Mouse (Mus musculus) liver, adult 2 months (tissue): ENCODE measurements around the gene Mpv17l2. TPM values are rescaled to one million over a fixed set of nuclear protein-coding genes. Genes with fewer than 3 reads are reported as not detected.

ENCODE experiments used
- DNase-seq: peaks from one replicate; pipeline ENCODE4 v3.0.0-alpha.2; 2011; ENCODE audit warnings: low read depth, low spot score; ENCODE audit errors: extremely low read depth
- H3K27ac ChIP-seq: fragments of 200-500 bp; replicated peaks from 2 replicates; pipeline ENCODE4 v1.5.1; 2012; ENCODE audit warnings: low read depth, mild to moderate bottlenecking, control low read depth, inconsistent platforms, low read length; ENCODE audit not compliant: insufficient read depth
- H3K27me3 ChIP-seq: fragments of 200-500 bp; 2 replicates; pipeline ENCODE4 v1.6.1; 2012; ENCODE audit warnings: mild to moderate bottlenecking, moderate library complexity, low read length, inconsistent platforms; ENCODE audit not compliant: control insufficient read depth, insufficient read depth
- H3K36me3 ChIP-seq: fragments of 200-500 bp; 2 replicates; pipeline ENCODE4 v1.6.1; 2012; ENCODE audit warnings: low read length, inconsistent platforms; ENCODE audit not compliant: control insufficient read depth, insufficient read depth
- H3K4me1 ChIP-seq: fragments of 200-500 bp; 2 replicates; pipeline ENCODE4 v1.6.1; 2011; ENCODE audit warnings: low read length; ENCODE audit not compliant: control insufficient read depth, insufficient read depth
- H3K4me3 ChIP-seq: fragments of 200-500 bp; 2 replicates; pipeline ENCODE4 v1.5.1; 2011; ENCODE audit warnings: low read depth, mild to moderate bottlenecking, control low read depth, low read length, moderate library complexity; ENCODE audit not compliant: insufficient read depth
- H3K79me2 ChIP-seq: fragments of 200-500 bp; 2 replicates; pipeline ENCODE4 v1.6.1; 2012; ENCODE audit warnings: inconsistent platforms, mild to moderate bottlenecking, low read length, moderate library complexity; ENCODE audit not compliant: control insufficient read depth, insufficient read depth
- H3K9ac ChIP-seq: fragments of 200-500 bp; 2 replicates; pipeline ENCODE4 v1.6.1; 2012; ENCODE audit warnings: low read depth, mild to moderate bottlenecking, control low read depth, inconsistent platforms, low read length
- CTCF ChIP-seq: fragments of 200-500 bp; IDR thresholded peaks from 2 replicates; pipeline ENCODE4 v1.5.1; 2011; ENCODE audit warnings: low read depth, low read length, control low read depth
- POLR2A ChIP-seq: fragments of 200-500 bp; IDR thresholded peaks from 2 replicates; pipeline ENCODE4 v1.6.1; 2011; ENCODE audit warnings: low read length, control low read depth; ENCODE audit not compliant: insufficient read depth; ENCODE audit errors: extremely low read depth
- WGBS: fragments of 180-500 bp; shearing (Covaris S2); methylation state at CpG from one replicate; pipeline ENCODE4 v1.1.7; 2018; 5-methylcytosine and 5-hydroxymethylcytosine counted together
- polyA plus RNA-seq: library from polyadenylated mRNA; depleted of rRNA; stranded (reverse); fragments of >200 nt; gene quantifications from 2 replicates; pipeline ENCODE4 v1.2.3, GENCODE M21; 2012
- total RNA-seq: library from RNA; depleted of rRNA; stranded (reverse); fragments of >200 nt; gene quantifications from 2 replicates; pipeline ENCODE4 v1.2.3, GENCODE M21; 2014

Gene Mpv17l2
- total and polyA plus RNA-seq, 2 experiments: 13.7 to 33.9 TPM

DNA sequence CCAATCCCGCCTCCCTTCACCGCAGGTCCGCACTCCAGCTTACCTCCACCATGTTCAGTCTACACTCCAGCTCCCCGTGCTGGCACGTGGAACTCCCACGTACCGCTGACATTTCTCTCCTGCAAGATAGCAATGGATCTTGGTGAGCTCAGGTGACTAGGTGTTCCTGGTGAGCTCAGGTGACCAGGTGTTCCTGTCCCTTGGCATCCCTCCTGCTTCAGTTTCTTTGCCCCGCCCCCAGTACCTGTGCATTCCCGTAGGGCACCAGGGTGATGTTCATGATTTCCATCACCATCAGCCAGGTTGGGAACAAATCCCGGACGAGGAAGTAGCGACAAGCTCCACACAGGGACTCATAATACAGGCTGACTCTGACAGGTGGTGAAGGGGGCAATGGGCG lies 3.9 kb upstream of the Mpv17l2 start:
- H3K27me3 ChIP-seq: no peaks in the 10 kb centered on the region
- no peak overlapping the region for H3K4me3 ChIP-seq
- TF ChIP-seq POLR2A: no peak
- no peak for TF ChIP-seq CTCF
- DNase-seq: no peak
- H3K9ac ChIP-seq: no peak overlapping the region
- H3K27ac ChIP-seq: no peak overlapping the region
- peaks cover 16% of the 10 kb centered on the region for H3K4me1 ChIP-seq
- no peaks in the 10 kb centered on the region for H3K36me3 ChIP-seq
- WGBS: 94% methylated on average over 13 of the region's 13 CpGs
- H3K79me2 ChIP-seq: no peaks in the 10 kb centered on the region

GRCm38 (mm10) chr8:70764026-70764425 lies 3.3 kb upstream of the Mpv17l2 start:
- WGBS: 31% methylated on average over 8 of the region's 8 CpGs
- Histone ChIP-seq H3K4me3 (peak overlapping the region; percentile 10; the same call in 1 of the 2 replicates), H3K36me3 (no peaks in the 10 kb centered on the region), H3K27me3 (no peaks in the 10 kb centered on the region), H3K4me1 (peaks cover 16% of the 10 kb centered on the region), H3K9ac (peak overlapping the region; percentile 56), H3K79me2 (no peaks in the 10 kb centered on the region), H3K27ac (peak overlapping the region; percentile 36)
- TF ChIP-seq POLR2A (0 out of 2 replicates have a peak, but pooled peaks have one; percentile 15), CTCF (no peak)
- peak; percentile 86 for DNase-seq

DNA sequence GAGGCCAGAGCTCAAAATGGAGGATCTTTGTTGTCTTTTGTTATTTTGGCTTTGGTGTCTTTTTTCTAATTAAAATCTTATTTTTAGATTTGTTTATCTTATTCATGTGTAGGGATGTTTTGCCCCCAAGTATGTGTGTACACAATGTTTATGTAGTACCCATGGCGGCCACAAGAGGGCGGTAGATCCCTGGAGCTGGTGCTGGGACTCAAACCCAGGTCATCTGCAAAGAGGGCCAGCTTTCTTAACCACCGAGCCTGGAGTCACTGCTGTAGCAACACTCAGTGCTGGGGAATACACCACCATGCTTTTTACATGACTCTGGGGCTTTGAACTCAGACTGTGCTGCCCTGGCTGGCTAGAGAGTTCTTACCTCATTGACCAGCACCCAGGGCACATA lies 2.6 kb upstream of the Mpv17l2 start:
- WGBS: 1% methylated on average over 3 of the region's 3 CpGs
- no peak for DNase-seq
- TF ChIP-seq POLR2A (no peak), CTCF (peak; percentile 88)
- peaks cover 18% of the 10 kb centered on the region for H3K4me1 ChIP-seq
- H3K27me3 ChIP-seq: no peaks in the 10 kb centered on the region
- H3K4me3 ChIP-seq: no peak overlapping the region
- no peaks in the 10 kb centered on the region for H3K36me3 ChIP-seq
- H3K79me2 ChIP-seq: no peaks in the 10 kb centered on the region
- H3K27ac ChIP-seq: peak overlapping the region; percentile 36
- no peak overlapping the region for H3K9ac ChIP-seq

- DNase-seq: no peak
- 48% methylated on average over 1 of the region's 1 CpGs for WGBS
- no peaks in the 10 kb centered on the region for H3K36me3 ChIP-seq
- H3K27me3 ChIP-seq: no peaks in the 10 kb centered on the region
- TF ChIP-seq CTCF (no peak), POLR2A (no peak)
- no peaks in the 10 kb centered on the region for H3K79me2 ChIP-seq
- no peak overlapping the region for H3K4me3 ChIP-seq
- H3K27ac ChIP-seq: no peak overlapping the region
- peaks cover 13% of the 10 kb centered on the region for H3K4me1 ChIP-seq
- H3K9ac ChIP-seq: no peak overlapping the region
Observed at GRCm38 (mm10) chr8:70762118-70762517, 1.4 kb upstream of the Mpv17l2 start.

- peak overlapping the region; percentile 54 for H3K27ac ChIP-seq
- no peaks in the 10 kb centered on the region for H3K79me2 ChIP-seq
- TF ChIP-seq CTCF: no peak
- no peak for TF ChIP-seq POLR2A
- no peak for DNase-seq
- H3K27me3 ChIP-seq: no peaks in the 10 kb centered on the region
- peaks cover 14% of the 10 kb centered on the region for H3K4me1 ChIP-seq
- no peaks in the 10 kb centered on the region for H3K36me3 ChIP-seq
- H3K9ac ChIP-seq: peak overlapping the region; percentile 92
- H3K4me3 ChIP-seq: peak overlapping the region; percentile 71
- 3% methylated on average over 22 of the region's 22 CpGs for WGBS
Observed at GRCm38 (mm10) chr8:70760350-70760749, 396 bp downstream of the Mpv17l2 start.

- H3K27ac ChIP-seq: no peak overlapping the region
- H3K4me3 ChIP-seq: no peak overlapping the region
- H3K4me1 ChIP-seq: peaks cover 14% of the 10 kb centered on the region
- no peak overlapping the region for H3K9ac ChIP-seq
- no peak for DNase-seq
- TF ChIP-seq CTCF (no peak), POLR2A (no peak)
- H3K36me3 ChIP-seq: no peaks in the 10 kb centered on the region
- H3K27me3 ChIP-seq: no peaks in the 10 kb centered on the region
- WGBS: 56% methylated on average over 19 of the region's 19 CpGs
- H3K79me2 ChIP-seq: peaks cover 4% of the 10 kb centered on the region; the same call in 1 of the 2 replicates
Observed at GRCm38 (mm10) chr8:70758616-70759561, 1.9 kb downstream of the Mpv17l2 start.
